Comparison of ENCODE assay signal across 25 mouse cellular contexts in genomic region chr10:92651266-92651665, GRCm38 (mm10).
DNase-seq lines count a peak whose midpoint lies in the region; ATAC-seq and TF ChIP-seq lines count a peak whose summit lies in the region.
"Had no signal": no experiment of that assay in that cellular context is flagged by ENCODE, and none has a peak within 500 bp of the region (broad histone marks: within the 10 kb centered on the region; RNA-seq: fewer than 3 reads in every experiment).

No protein-coding gene starts in this region.

- peak; percentile 6 for DNase-seq in cerebellum, adult 9-10 months
- DNase-seq in cerebellum, postnatal 36 days: peak; percentile 11
- DNase-seq in cerebellum, adult 11 months: no peak
- DNase-seq in hindbrain, postnatal 0 days (ENCODE audit: low spot score): peak; percentile 24
- no peak for DNase-seq in hindbrain, embryonic 14.5 days (ENCODE audit: low spot score)
- DNase-seq in brain, embryonic 14.5 days (ENCODE audit: low read depth): peak; percentile 40
- DNase-seq: adrenal gland, postnatal 10 days; adrenal gland, postnatal 36 days; B cell, adult 2 months; gastrocnemius, postnatal 25 days; heart, adult 18-20 months; heart, postnatal 10 days; heart, postnatal 36 days; kidney, adult 18-20 months; kidney, adult 9 months had no signal

- no peaks in the 10 kb centered on the region for H3K9me3 ChIP-seq in hindbrain, postnatal 0 days (ENCODE audit: low read length)
- H3K9me3 ChIP-seq in hindbrain, embryonic 14.5 days (ENCODE audit: control insufficient read depth, low read length): no peaks in the 10 kb centered on the region
- H3K9me3 ChIP-seq: forebrain, embryonic 15.5 days; G1E; heart, embryonic 12.5 days; heart, embryonic 15.5 days had no signal

- no peak for ATAC-seq in cerebellum, adult (ENCODE audit: insufficient number of reproducible peaks, low FRiP score, low TSS enrichment)
- ATAC-seq in hindbrain, postnatal 0 days: no peak
- no peak for ATAC-seq in hindbrain, embryonic 14.5 days (ENCODE audit: low FRiP score)
- ATAC-seq: forebrain, embryonic 15.5 days; hindbrain, embryonic 16.5 days; inflammation-experienced regulatory T-cells, adult 6 months; intestine, embryonic 16.5 days; Patski had no signal

- TF ChIP-seq POLR2A in brain, embryonic 14.5 days (IDR thresholded peaks at IDR 0.05; ENCODE audit: borderline replicate concordance, extremely low read depth, insufficient read depth, insufficient read length, poor library complexity, severe bottlenecking): no peak

- H3K9ac ChIP-seq in hindbrain, postnatal 0 days (replicated peaks; ENCODE audit: low read length): no peak overlapping the region
- H3K9ac ChIP-seq in hindbrain, embryonic 14.5 days: no peak overlapping the region
- H3K9ac ChIP-seq: forebrain, embryonic 15.5 days; heart, embryonic 12.5 days; heart, embryonic 15.5 days had no signal

- WGBS in hindbrain, postnatal 0 days: 85% methylated on average over 3 of the region's 3 CpGs
- WGBS in hindbrain, embryonic 14.5 days: 89% methylated on average over 3 of the region's 3 CpGs

- no peaks in the 10 kb centered on the region; the same call in 1 of the 2 replicates for H3K4me1 ChIP-seq in hindbrain, postnatal 0 days (ENCODE audit: insufficient read depth, low read length)
- peaks cover 5% of the 10 kb centered on the region; the same call in 1 of the 2 replicates for H3K4me1 ChIP-seq in hindbrain, embryonic 14.5 days (replicated peaks; ENCODE audit: control insufficient read depth, insufficient read depth, low read length)
- H3K4me1 ChIP-seq: heart, embryonic 12.5 days; heart, embryonic 15.5 days had no signal

- no peaks in the 10 kb centered on the region for H3K36me3 ChIP-seq in hindbrain, postnatal 0 days (ENCODE audit: insufficient read depth, low read length)
- H3K36me3 ChIP-seq in hindbrain, embryonic 14.5 days (replicated peaks; ENCODE audit: control insufficient read depth, insufficient read depth): no peaks in the 10 kb centered on the region
- H3K36me3 ChIP-seq: forebrain, embryonic 15.5 days; G1E; heart, embryonic 12.5 days; heart, embryonic 15.5 days had no signal

- TF ChIP-seq CTCF in hindbrain, postnatal 0 days (IDR thresholded peaks at IDR 0.05; ENCODE audit: low read depth): no peak
- TF ChIP-seq CTCF in brain, embryonic 14.5 days (IDR thresholded peaks at IDR 0.05; ENCODE audit: borderline replicate concordance, extremely low read depth, insufficient read depth, insufficient read length): no peak

- H3K27ac ChIP-seq in hindbrain, postnatal 0 days: no peak overlapping the region
- H3K27ac ChIP-seq in hindbrain, embryonic 14.5 days: no peak overlapping the region
- H3K27ac ChIP-seq: forebrain, embryonic 15.5 days; heart, embryonic 15.5 days had no signal

- H3K4me2 ChIP-seq in hindbrain, postnatal 0 days (ENCODE audit: low read depth, low read length): no peak overlapping the region
- no peak overlapping the region for H3K4me2 ChIP-seq in hindbrain, embryonic 14.5 days (replicated peaks)
- H3K4me2 ChIP-seq: forebrain, embryonic 15.5 days; heart, embryonic 12.5 days; heart, embryonic 15.5 days had no signal

- no peaks in the 10 kb centered on the region for H3K27me3 ChIP-seq in hindbrain, postnatal 0 days (ENCODE audit: insufficient read depth, low read length)
- H3K27me3 ChIP-seq in hindbrain, embryonic 14.5 days (ENCODE audit: control insufficient read depth, insufficient read depth, low read length): no peaks in the 10 kb centered on the region
- H3K27me3 ChIP-seq: CH12.LX; forebrain, embryonic 15.5 days; heart, embryonic 12.5 days; heart, embryonic 15.5 days had no signal

- no peak overlapping the region for H3K4me3 ChIP-seq in hindbrain, postnatal 0 days (ENCODE audit: low read length)
- H3K4me3 ChIP-seq in hindbrain, embryonic 14.5 days (replicated peaks; ENCODE audit: low read length): no peak overlapping the region
- H3K4me3 ChIP-seq: forebrain, embryonic 15.5 days; heart, embryonic 12.5 days; heart, embryonic 15.5 days had no signal

Comparison
In these comparisons a context has a peak if more than half of its experiments do, and no peak if none do; other contexts are left out.
1. DNase-seq: peak in cerebellum, adult 9-10 months (single experiment), cerebellum, postnatal 36 days (2 of 2), hindbrain, postnatal 0 days (single experiment) and brain, embryonic 14.5 days (single experiment); none in cerebellum, adult 11 months (single experiment) and hindbrain, embryonic 14.5 days (single experiment).